Mouse (Mus musculus) layer of hippocampus, adult 18-20 months (tissue): ENCODE measurements at regions not wholly inside any gene's neighbourhood (a gene's known extent, or its start where the extent isn't known, plus 50 kb on each side); places are given as distances from the start of the nearest gene placed in this dataset.
A peak's percentile ranks its signal among the peaks of the same experiment; 100 is the strongest.

Experiments used
- DNase-seq, 2 experiments: peaks; one replicate each; pipeline ENCODE4 v3.0.0; 2022; ENCODE audit warnings: low spot score in 2 of 2

GRCm38 (mm10) chr6:107629376-107629775 lies 99.8 kb downstream of the Lrrn1 start:
- DNase-seq = no peak

GRCm38 (mm10) chr6:107645751-107646150 lies 116.2 kb downstream of the Lrrn1 start:
- DNase-seq = peak; percentile 66 to 83

- no peak for DNase-seq
Measured at GRCm38 (mm10) chr6:107653840-107654523, 124.4 kb downstream of the Lrrn1 start.

- DNase-seq = peak in 1 of 2 experiments; percentile 21
Measured at GRCm38 (mm10) chr6:107657805-107658204, 128.2 kb downstream of the Lrrn1 start.

- DNase-seq = peak in 1 of 2 experiments; percentile 24
Measured at GRCm38 (mm10) chr6:107661009-107661764, 131.6 kb downstream of the Lrrn1 start.

GRCm38 (mm10) chr6:107699298-107699697 lies 169.7 kb downstream of the Lrrn1 start:
- DNase-seq = no peak

- no peak for DNase-seq
Measured at GRCm38 (mm10) chr6:107708185-107708584, 178.6 kb downstream of the Lrrn1 start.

- no peak for DNase-seq
Measured at GRCm38 (mm10) chr6:107708608-107709007, 179.0 kb downstream of the Lrrn1 start.

- peak in 1 of 2 experiments; percentile 69 for DNase-seq
Measured at GRCm38 (mm10) chr6:107710360-107710759, 180.8 kb downstream of the Lrrn1 start.

- DNase-seq = peak in 1 of 2 experiments; percentile 30
Measured at GRCm38 (mm10) chr6:107711181-107712087, 181.9 kb downstream of the Lrrn1 start.

- DNase-seq = no peak
Measured at GRCm38 (mm10) chr6:107713051-107713450, 183.5 kb downstream of the Lrrn1 start.

GRCm38 (mm10) chr6:107717194-107717593 lies 187.6 kb downstream of the Lrrn1 start:
- DNase-seq = no peak

GRCm38 (mm10) chr6:107730294-107730693 lies 200.7 kb downstream of the Lrrn1 start:
- DNase-seq = no peak

- DNase-seq = no peak
Measured at GRCm38 (mm10) chr6:107734773-107735172, 205.2 kb downstream of the Lrrn1 start.

GRCm38 (mm10) chr6:107749111-107749736 lies 219.7 kb downstream of the Lrrn1 start:
- no peak for DNase-seq

GRCm38 (mm10) chr6:107749794-107750193 lies 220.2 kb downstream of the Lrrn1 start:
- DNase-seq = no peak

GRCm38 (mm10) chr6:107752156-107752555 lies 222.6 kb downstream of the Lrrn1 start:
- no peak for DNase-seq

GRCm38 (mm10) chr6:107755158-107755557 lies 225.6 kb downstream of the Lrrn1 start:
- DNase-seq = no peak

- DNase-seq = no peak
Measured at GRCm38 (mm10) chr6:107770834-107771470, 241.4 kb downstream of the Lrrn1 start.

- no peak for DNase-seq
Measured at GRCm38 (mm10) chr6:107784998-107785397, 255.4 kb downstream of the Lrrn1 start.
